Mouse (Mus musculus) limb, embryonic 13.5 days (tissue): Measurements from ENCODE around the gene Dlgap1. TPM values are rescaled to one million over a fixed set of nuclear protein-coding genes. Genes with fewer than 3 reads are reported as not detected.

Source experiments
- ATAC-seq: fragments of 200-750 bp; cut with Nextera tagmentation; 2 replicates; pipeline ENCODE4 v1.8.0; 2017; ENCODE audit warnings: low read depth, moderate number of reproducible peaks, moderate TSS enrichment; ENCODE audit not compliant: low FRiP score
- H3K27ac ChIP-seq: fragments of 300-500 bp; sonication (generic); 2 replicates; pipeline ENCODE4 v1.5.1; 2015; ENCODE audit warnings: inconsistent platforms, mild to moderate bottlenecking, moderate library complexity
- H3K27me3 ChIP-seq: fragments of 300-500 bp; sonication (generic); 2 replicates; pipeline ENCODE4 v1.6.1; 2015; ENCODE audit warnings: mild to moderate bottlenecking, inconsistent platforms
- H3K36me3 ChIP-seq: fragments of 300-500 bp; sonication (generic); 2 replicates; pipeline ENCODE4 v1.6.1; 2015; ENCODE audit warnings: inconsistent platforms, mild to moderate bottlenecking, moderate library complexity
- H3K4me1 ChIP-seq: fragments of 300-500 bp; sonication (generic); 2 replicates; pipeline ENCODE4 v1.6.1; 2015; ENCODE audit warnings: inconsistent platforms
- H3K4me2 ChIP-seq: fragments of 300-500 bp; sonication (generic); replicated peaks from 2 replicates; pipeline ENCODE4 v1.6.1; 2015; ENCODE audit warnings: inconsistent platforms, mild to moderate bottlenecking, moderate library complexity
- H3K4me3 ChIP-seq: fragments of 300-500 bp; sonication (generic); 2 replicates; pipeline ENCODE4 v1.5.1; 2015; ENCODE audit warnings: moderate library complexity, mild to moderate bottlenecking, inconsistent platforms
- H3K9ac ChIP-seq: fragments of 300-500 bp; sonication (generic); 2 replicates; pipeline ENCODE4 v1.6.1; 2015; ENCODE audit warnings: mild to moderate bottlenecking, inconsistent platforms
- H3K9me3 ChIP-seq: fragments of 300-500 bp; sonication (generic); 2 replicates; pipeline ENCODE4 v1.6.1; 2016; ENCODE audit warnings: inconsistent platforms
- WGBS: fragments of 180-500 bp; shearing (Covaris S2); methylation state at CpG from one replicate; pipeline ENCODE4 v1.1.7; 2015; 5-methylcytosine and 5-hydroxymethylcytosine counted together
- polyA plus RNA-seq: library from polyadenylated mRNA; unstranded; fragments of >200 nt; fragmentation: Nextera tagmentation; extraction: Ambion mirVana; gene quantifications from 2 replicates; pipeline ENCODE4 v1.2.1, GENCODE M21; 2015

Gene Dlgap1
- polyA plus RNA-seq, 1 experiment from 2014 or later: 9.2 TPM

GRCm38 (mm10) chr17:70676522-70676921 lies 707.6 kb downstream of the Dlgap1 start:
- 57% methylated on average over 2 of the region's 2 CpGs for WGBS
- H3K4me1 ChIP-seq: no peaks in the 10 kb centered on the region
- no peak for ATAC-seq
- H3K9ac ChIP-seq: no peak overlapping the region
- H3K4me3 ChIP-seq: no peak overlapping the region
- no peak overlapping the region for H3K27ac ChIP-seq
- no peaks in the 10 kb centered on the region for H3K27me3 ChIP-seq
- no peaks in the 10 kb centered on the region for H3K9me3 ChIP-seq
- H3K4me2 ChIP-seq: no peak overlapping the region
- no peaks in the 10 kb centered on the region for H3K36me3 ChIP-seq

GRCm38 (mm10) chr17:70683561-70684167 lies 714.8 kb downstream of the Dlgap1 start:
- H3K4me3 ChIP-seq: no peak overlapping the region
- no peak overlapping the region for H3K4me2 ChIP-seq
- H3K27me3 ChIP-seq: no peaks in the 10 kb centered on the region
- H3K4me1 ChIP-seq: peaks cover 6% of the 10 kb centered on the region
- H3K27ac ChIP-seq: no peak overlapping the region
- ATAC-seq: peak; percentile 37; the same call in 1 of the 2 replicates
- no peaks in the 10 kb centered on the region for H3K36me3 ChIP-seq
- 12% methylated on average over 15 of the region's 15 CpGs for WGBS
- H3K9me3 ChIP-seq: no peaks in the 10 kb centered on the region
- no peak overlapping the region for H3K9ac ChIP-seq

GRCm38 (mm10) chr17:70690174-70690573 lies 721.3 kb downstream of the Dlgap1 start:
- H3K4me3 ChIP-seq: no peak overlapping the region
- no peak for ATAC-seq
- no peak overlapping the region for H3K9ac ChIP-seq
- WGBS: 86% methylated on average over 6 of the region's 6 CpGs
- no peaks in the 10 kb centered on the region for H3K27me3 ChIP-seq
- no peaks in the 10 kb centered on the region for H3K36me3 ChIP-seq
- no peak overlapping the region for H3K4me2 ChIP-seq
- no peaks in the 10 kb centered on the region for H3K4me1 ChIP-seq
- no peaks in the 10 kb centered on the region for H3K9me3 ChIP-seq
- H3K27ac ChIP-seq: no peak overlapping the region

- no peak overlapping the region for H3K4me2 ChIP-seq
- H3K9me3 ChIP-seq: no peaks in the 10 kb centered on the region
- H3K9ac ChIP-seq: no peak overlapping the region
- no peaks in the 10 kb centered on the region for H3K36me3 ChIP-seq
- no peak overlapping the region for H3K4me3 ChIP-seq
- H3K27ac ChIP-seq: no peak overlapping the region
- no peak for ATAC-seq
- no peaks in the 10 kb centered on the region for H3K4me1 ChIP-seq
- no peaks in the 10 kb centered on the region for H3K27me3 ChIP-seq
- 91% methylated on average over 8 of the region's 8 CpGs for WGBS
Observed at GRCm38 (mm10) chr17:70690598-70690997, 721.7 kb downstream of the Dlgap1 start.

GRCm38 (mm10) chr17:70706976-70707818 lies 738.3 kb downstream of the Dlgap1 start:
- H3K27me3 ChIP-seq: no peaks in the 10 kb centered on the region
- H3K9me3 ChIP-seq: no peaks in the 10 kb centered on the region
- H3K4me3 ChIP-seq: peak overlapping the region; percentile 27
- no peak overlapping the region for H3K27ac ChIP-seq
- WGBS: 2% methylated on average over 28 of the region's 28 CpGs
- peaks cover 6% of the 10 kb centered on the region for H3K4me1 ChIP-seq
- peak overlapping the region; percentile 36; the same call in 1 of the 2 replicates for H3K9ac ChIP-seq
- no peaks in the 10 kb centered on the region for H3K36me3 ChIP-seq
- peak overlapping the region; percentile 63 for H3K4me2 ChIP-seq
- peak; percentile 70 for ATAC-seq

- WGBS: 35% methylated on average over 6 of the region's 6 CpGs
- Histone ChIP-seq H3K9me3 (no peaks in the 10 kb centered on the region), H3K4me3 (no peak overlapping the region), H3K4me2 (peak overlapping the region; percentile 63), H3K9ac (no peak overlapping the region), H3K27ac (no peak overlapping the region), H3K4me1 (peaks cover 9% of the 10 kb centered on the region), H3K27me3 (no peaks in the 10 kb centered on the region), H3K36me3 (no peaks in the 10 kb centered on the region)
- ATAC-seq: 0 out of 2 replicates have a peak, but pooled peaks have one; percentile 8
Observed at GRCm38 (mm10) chr17:70707819-70708140, 738.9 kb downstream of the Dlgap1 start.

- ATAC-seq: no peak
- Histone ChIP-seq H3K4me2 (no peak overlapping the region), H3K4me1 (peaks cover 9% of the 10 kb centered on the region), H3K9me3 (no peaks in the 10 kb centered on the region), H3K27ac (no peak overlapping the region), H3K4me3 (no peak overlapping the region), H3K36me3 (no peaks in the 10 kb centered on the region), H3K9ac (no peak overlapping the region), H3K27me3 (no peaks in the 10 kb centered on the region)
- 62% methylated on average over 5 of the region's 5 CpGs for WGBS
Observed at GRCm38 (mm10) chr17:70709545-70709944, 740.7 kb downstream of the Dlgap1 start.

- Histone ChIP-seq H3K9ac (no peak overlapping the region), H3K36me3 (no peaks in the 10 kb centered on the region), H3K27me3 (no peaks in the 10 kb centered on the region), H3K4me3 (no peak overlapping the region), H3K4me2 (no peak overlapping the region), H3K4me1 (peaks cover 3% of the 10 kb centered on the region; the same call in 1 of the 2 replicates), H3K9me3 (no peaks in the 10 kb centered on the region), H3K27ac (no peak overlapping the region)
- ATAC-seq: no peak
- WGBS: 54% methylated on average over 10 of the region's 10 CpGs
Observed at GRCm38 (mm10) chr17:70713470-70713869, 744.6 kb downstream of the Dlgap1 start.

GRCm38 (mm10) chr17:70719684-70720324 lies 750.9 kb downstream of the Dlgap1 start:
- Histone ChIP-seq H3K4me3 (no peak overlapping the region), H3K9ac (no peak overlapping the region), H3K27ac (no peak overlapping the region), H3K36me3 (no peaks in the 10 kb centered on the region), H3K9me3 (no peaks in the 10 kb centered on the region), H3K4me2 (no peak overlapping the region), H3K4me1 (peaks cover 9% of the 10 kb centered on the region; the same call in 1 of the 2 replicates), H3K27me3 (no peaks in the 10 kb centered on the region)
- WGBS: 79% methylated on average over 11 of the region's 11 CpGs
- ATAC-seq: no peak

- ATAC-seq: peak; percentile 40
- Histone ChIP-seq H3K4me3 (no peak overlapping the region), H3K9ac (no peak overlapping the region), H3K27ac (no peak overlapping the region), H3K4me2 (no peak overlapping the region), H3K9me3 (no peaks in the 10 kb centered on the region), H3K4me1 (peaks cover 9% of the 10 kb centered on the region; the same call in 1 of the 2 replicates), H3K27me3 (no peaks in the 10 kb centered on the region), H3K36me3 (no peaks in the 10 kb centered on the region)
- WGBS: 15% methylated on average over 8 of the region's 8 CpGs
Observed at GRCm38 (mm10) chr17:70720766-70721165, 751.9 kb downstream of the Dlgap1 start.

GRCm38 (mm10) chr17:70722146-70722545 lies 753.3 kb downstream of the Dlgap1 start:
- ATAC-seq: no peak
- H3K4me3 ChIP-seq: no peak overlapping the region
- WGBS: 75% methylated on average over 3 of the region's 3 CpGs

GRCm38 (mm10) chr17:70728719-70729281 lies 759.9 kb downstream of the Dlgap1 start:
- Histone ChIP-seq H3K27ac (peak overlapping the region; percentile 4; the same call in 1 of the 2 replicates), H3K4me1 (no peaks in the 10 kb centered on the region; the same call in 1 of the 2 replicates), H3K9me3 (no peaks in the 10 kb centered on the region), H3K4me2 (no peak overlapping the region), H3K4me3 (no peak overlapping the region), H3K27me3 (no peaks in the 10 kb centered on the region), H3K9ac (no peak overlapping the region), H3K36me3 (no peaks in the 10 kb centered on the region)
- 68% methylated on average over 5 of the region's 5 CpGs for WGBS
- 0 out of 2 replicates have a peak, but pooled peaks have one; percentile 54 for ATAC-seq

More at GRCm38 (mm10) chr17:70722146-70722545, 753.3 kb downstream of the Dlgap1 start:
- no peaks in the 10 kb centered on the region for H3K9me3 ChIP-seq
- H3K4me1 ChIP-seq: peaks cover 9% of the 10 kb centered on the region; the same call in 1 of the 2 replicates
- H3K27me3 ChIP-seq: no peaks in the 10 kb centered on the region
- H3K36me3 ChIP-seq: no peaks in the 10 kb centered on the region
- no peak overlapping the region for H3K4me2 ChIP-seq
- H3K27ac ChIP-seq: no peak overlapping the region
- no peak overlapping the region for H3K9ac ChIP-seq
